Mouse (Mus musculus): Measurements from ENCODE around the gene Cacna1s. TPM values are rescaled to one million over a fixed set of nuclear protein-coding genes. Genes with fewer than 3 reads are reported as not detected.

The Cacna1s gene
- total RNA-seq (2023): 1.8 TPM

DNA sequence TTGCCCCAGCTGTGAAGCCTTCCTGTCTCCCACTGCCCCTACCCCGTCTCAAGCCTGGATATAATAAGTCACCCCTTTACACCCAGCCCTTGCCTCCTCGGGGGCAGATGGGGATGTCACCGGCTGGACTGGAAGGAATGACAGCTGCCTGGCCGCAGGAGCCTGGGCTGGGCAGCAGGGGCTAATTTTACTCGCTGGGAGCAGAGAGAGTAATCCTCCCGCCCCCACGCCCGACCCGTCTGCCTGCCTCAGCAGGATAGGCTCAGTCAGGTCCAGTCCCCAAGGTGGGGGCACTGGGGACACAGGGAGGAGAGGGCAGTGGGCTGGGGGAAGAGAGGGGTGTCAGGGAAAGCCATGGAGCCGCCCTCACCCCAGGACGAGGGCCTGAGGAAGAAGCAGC lies at the start of gene Cacna1s:
Gene Cacna1s, plus strand, starts transcription at position 204 of the 400 bp plus-strand sequence.

DNA sequence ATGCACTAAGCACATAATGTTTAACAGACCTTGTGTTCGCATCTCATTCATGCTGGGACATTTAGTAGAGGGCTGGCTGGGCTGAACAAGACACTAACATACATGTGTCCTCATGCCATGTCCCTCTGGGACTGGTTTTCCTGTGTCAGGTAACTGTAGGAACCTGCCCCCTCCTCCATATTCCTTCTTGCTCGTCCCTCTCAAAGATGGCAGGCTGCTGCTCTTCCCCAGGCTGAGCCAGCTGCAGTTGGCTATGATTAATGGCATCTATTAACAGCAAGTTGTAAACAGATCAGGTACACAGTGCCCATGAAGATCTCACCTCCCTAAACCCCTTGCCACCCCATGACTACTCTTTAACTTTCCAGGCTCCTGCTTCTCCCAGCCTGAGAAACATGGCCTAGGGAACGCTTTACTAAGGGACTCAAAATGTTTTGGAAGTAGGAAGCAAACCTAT lies 46.2 kb upstream of the Cacna1s start, which contains the start of gene Igfn1:
Gene Igfn1, minus strand, starts transcription at position 51 of the 457 bp plus-strand sequence.

DNA sequence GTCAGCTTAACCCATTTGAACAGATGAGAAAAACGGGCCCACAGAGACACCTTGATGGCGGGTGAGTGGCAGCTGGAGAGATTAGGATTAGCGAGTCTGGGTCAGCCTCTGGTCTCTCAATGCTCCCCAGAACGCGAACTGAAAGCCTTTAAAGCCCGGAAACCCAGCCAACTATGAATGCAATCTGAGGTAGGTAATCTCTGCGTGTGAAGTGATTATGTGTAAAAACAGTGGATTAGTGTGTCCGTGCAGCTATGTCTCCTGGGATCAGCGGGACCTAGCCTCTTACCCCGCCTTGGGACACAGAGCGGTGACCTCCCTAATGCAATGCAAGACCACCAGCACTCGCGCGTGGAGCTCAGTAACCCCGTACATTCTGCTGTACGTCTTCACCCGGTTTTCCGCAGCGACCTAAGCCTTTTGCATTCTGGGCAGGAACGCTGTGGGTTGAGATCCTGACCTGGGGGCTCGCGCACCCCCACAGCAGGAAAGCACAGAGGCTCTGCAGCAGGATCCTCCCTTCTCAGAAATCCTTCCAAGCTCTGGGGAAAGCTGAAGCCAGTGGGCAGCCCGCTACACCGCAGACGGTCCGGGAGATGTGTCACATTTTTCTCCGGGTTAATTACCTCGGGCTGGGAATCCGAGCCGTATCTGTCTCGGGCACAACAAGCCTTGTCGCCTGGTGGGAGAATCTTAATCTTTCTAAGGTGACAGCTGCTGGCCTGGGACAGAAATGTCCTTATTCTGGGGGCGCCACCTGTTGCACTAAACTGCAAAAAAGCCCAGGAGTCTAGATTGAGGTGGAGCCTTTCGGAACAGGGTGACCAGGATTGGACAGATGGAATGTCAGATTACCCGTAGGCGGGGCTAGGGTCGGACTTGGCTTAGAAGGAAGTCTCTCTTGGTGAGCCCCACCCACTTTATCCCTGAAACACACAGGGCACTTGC lies 45.1 kb upstream of the Cacna1s start, which contains the start of gene Tmem9:
Gene Tmem9, plus strand, starts transcription at position 940 of the 948 bp plus-strand sequence.

DNA sequence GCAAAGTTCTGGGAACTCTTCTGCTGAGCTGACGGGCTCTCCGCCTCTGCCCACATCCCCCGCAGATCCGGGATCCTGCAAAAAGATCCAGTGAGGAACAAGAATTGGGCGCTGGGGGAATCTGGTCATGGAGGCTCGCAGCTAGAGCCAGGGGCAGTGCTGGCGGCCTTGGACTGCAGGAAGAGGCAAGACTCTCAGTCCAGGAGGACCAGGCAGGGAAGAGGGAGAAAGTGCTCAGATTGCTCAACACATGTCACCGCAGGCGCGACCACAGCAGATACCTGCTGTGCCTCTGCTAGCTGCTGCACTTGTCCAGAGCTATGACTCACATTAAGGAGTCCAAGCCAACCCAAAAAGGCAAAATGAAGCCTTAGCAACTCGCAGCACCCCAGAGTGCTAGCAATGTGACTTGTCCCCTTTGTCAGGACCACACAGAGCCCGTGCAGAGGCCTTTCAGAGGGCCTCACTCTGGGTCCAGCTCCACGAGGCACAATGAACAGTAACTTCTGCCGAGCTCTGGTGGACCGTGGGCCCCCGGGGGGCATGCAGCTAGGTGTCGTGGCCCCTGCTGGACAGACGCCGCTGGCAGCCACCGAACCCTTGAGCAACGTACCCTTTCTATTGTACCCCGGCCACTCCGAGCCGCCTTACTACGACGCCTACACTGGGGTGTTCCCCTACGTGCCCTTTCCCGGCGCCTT lies 2.1 kb upstream of the Cacna1s start, which contains the start of gene Ascl5:
Gene Ascl5, plus strand, starts transcription at position 493 of the 701 bp plus-strand sequence.

DNA sequence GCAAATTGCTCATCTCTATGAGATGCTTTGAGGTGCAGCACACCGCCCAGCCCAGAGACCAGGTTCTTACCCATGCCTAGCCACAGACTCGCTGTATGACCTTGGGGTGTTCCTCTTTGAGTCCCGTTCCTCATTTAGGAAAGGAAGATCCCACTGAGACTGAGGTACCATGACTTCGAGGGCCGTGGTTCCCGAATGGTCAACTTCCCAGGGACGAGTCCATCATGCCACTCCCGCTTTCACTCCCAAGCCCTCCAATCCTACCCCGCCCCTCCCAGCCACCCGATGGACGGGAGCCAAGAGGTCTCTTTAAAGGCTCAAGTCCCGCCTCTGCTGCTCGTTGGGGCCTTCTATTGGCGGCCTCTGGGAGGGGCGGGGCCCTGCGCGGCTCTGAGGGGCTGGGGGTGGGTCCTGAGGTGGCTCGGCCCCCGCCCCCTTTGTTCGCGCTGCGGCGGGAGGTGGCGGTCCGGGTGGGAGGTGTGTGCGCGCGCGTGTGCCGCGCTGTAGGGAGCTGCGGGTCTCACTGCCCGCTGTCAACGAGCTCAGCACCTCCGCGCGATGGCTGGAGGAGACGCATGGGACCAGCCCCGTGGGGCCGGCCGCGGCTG lies 78.5 kb downstream of the Cacna1s start, which contains the start of gene Kif21b:
Gene Kif21b, plus strand, starts transcription at position 439 of the 608 bp plus-strand sequence.

Other genes starting within 250 kb of the Cacna1s start
- gene Lad1, start 234.2 kb upstream of the Cacna1s start, total RNA-seq (2023): 0.73 TPM
- gene Tnnt2, start 216.4 kb upstream of the Cacna1s start, total RNA-seq (2023): not detected
- not detected for gene Pkp1, start 133.5 kb upstream of the Cacna1s start, total RNA-seq (2023)
- not detected for gene Igfn1, start 46.4 kb upstream of the Cacna1s start, total RNA-seq (2023)
- 20.8 TPM for gene Tmem9, start 44.6 kb upstream of the Cacna1s start, total RNA-seq (2023)
- not detected for gene Ascl5, start 1.9 kb upstream of the Cacna1s start, total RNA-seq (2023)
- 353 TPM for gene Kif21b, start 78.6 kb downstream of the Cacna1s start, total RNA-seq (2023)
- not detected for gene Mroh3, start 160.1 kb downstream of the Cacna1s start, total RNA-seq (2023)
- not detected for gene Inava, start 181.5 kb downstream of the Cacna1s start, total RNA-seq (2023)
- not detected for gene Gpr25, start 208.1 kb downstream of the Cacna1s start, total RNA-seq (2023)

Measured in CD4-positive naive resting alpha-beta T cell, adult 76 days (primary cell).